Mouse (Mus musculus) heart, adult 11 months (tissue): ENCODE measurements around the gene 6430548M08Rik.

Experiments
- DNase-seq: peaks from one replicate; pipeline ENCODE4 v3.0.0; 2022

Gene 6430548M08Rik

DNA sequence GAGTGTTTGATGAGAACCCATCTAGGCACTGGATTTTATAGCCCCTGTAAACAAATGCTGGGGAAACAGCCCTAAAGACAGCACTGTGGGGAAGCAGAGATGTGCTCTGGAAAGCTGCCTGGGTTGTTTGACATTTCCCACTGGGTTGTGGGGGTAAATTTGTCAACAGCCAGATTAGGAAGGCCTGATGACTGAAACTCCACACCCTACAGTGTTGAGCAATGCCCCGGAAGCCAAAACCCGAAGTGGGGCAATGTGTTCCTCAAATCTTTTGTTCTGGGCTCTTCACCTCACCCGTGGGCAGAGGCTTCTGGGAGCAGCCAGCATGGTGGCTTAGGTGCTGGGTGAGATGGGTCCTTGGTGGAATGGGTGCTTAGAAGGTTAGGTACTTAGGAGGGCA is 4.8 kb upstream of the 6430548M08Rik start:
- peak; percentile 97 for DNase-seq

DNA sequence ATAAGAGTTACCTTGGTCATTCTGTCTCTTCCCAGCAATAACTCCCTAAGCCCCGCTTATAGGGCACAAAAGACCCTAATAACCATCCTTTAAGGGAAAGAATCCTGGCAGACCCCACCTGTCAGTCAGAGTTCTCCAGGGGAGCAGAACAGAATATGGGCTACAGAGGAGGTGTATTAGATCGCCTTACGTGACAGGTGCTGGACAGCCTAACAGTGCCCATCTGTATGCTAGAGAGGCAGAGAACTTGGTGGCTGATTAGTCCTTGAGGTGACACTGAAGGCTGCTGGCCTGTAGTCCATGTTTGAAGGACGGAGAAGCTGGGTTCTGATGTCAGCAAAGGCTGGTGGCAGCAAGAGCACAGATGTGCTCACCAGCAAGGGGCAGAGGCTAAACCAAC is 3.0 kb upstream of the 6430548M08Rik start:
- DNase-seq, result no peak

DNA sequence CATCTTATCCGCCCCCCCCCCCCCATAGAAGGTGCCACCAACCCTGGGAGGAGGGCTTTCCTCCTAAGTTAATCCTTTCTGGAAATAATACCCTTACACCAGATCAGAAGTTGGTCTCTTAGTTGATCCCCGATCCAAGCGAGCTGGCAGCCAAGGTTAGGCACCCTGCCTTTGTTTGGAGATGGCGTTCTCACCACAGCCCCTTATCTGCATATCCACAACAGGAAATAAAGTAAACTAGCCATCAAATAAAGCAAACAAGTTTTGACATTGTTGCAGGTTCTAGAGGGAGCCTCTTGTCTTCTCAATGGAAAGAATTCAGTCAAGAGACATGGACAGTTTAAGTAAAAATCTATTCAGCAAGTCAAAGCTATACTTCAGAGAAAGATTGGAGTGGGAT is 2.6 kb upstream of the 6430548M08Rik start:
- DNase-seq, result no peak

DNA sequence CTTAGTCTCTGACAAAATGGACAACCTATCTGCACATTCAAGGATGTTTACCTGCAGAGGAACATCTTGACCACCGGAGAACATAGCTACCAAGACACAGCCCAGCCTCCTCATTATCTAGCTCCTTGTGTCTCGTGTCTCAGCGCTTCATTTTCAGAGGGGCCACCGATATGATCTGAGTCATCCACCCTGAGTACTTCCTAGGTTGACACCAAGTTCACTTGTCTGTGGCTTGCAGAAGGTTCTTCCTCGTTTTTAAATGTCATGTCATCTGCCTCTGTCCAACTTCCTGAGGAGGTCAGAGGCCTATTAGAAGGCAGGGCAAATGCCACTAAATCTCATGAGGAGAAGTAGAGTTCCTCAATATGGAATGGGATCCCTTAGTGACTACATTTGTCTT is 1.4 kb upstream of the 6430548M08Rik start:
- peak; percentile 96 for DNase-seq

DNA sequence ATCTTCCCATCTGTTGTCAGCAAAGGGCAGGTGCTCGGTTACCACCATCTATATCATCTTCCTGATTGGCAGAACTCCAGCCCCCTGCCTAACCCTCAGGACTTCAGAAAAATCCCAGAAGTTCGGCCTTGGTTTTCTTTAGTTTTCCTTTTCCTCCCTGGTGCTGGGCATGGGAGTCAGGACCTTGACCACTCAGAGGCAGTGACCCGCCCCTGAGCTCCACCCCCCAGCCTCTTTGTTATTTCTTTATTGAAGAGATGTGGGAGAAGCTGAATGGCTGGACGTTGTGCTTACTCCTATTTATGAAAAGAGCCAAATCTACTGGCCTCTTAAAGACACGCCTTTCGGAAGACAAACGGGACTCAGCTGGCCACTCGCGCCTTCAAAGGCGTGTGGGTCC is 646 bp upstream of the 6430548M08Rik start:
- DNase-seq, result no peak

DNA sequence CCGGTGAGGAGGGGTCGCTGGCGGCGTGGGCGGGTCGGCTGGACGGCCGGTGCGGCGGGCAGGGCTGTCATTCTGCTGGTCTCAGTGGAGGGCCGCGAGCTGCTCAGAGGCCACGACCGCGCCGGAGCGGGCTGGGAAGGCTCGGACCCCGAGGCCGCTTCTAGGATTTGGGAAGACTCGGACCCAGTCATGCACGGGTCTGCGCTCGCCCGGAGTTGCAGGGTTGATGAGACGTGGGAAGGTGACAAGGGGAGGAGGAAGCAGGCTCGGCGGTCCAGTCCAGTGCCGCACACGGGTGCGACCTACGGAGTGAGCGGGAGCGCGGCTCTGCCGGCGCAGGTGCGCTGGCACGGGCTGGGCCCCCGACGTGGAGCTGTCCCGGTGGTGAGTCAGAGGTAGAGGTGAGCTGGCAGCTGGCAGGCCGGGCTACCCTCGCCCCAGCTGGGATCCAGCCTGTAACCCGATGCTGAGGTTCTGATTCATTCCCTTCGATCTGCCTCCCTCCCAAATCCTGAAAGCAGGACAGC is 426 bp downstream of the 6430548M08Rik start:
- DNase-seq, result peak; percentile 96

DNA sequence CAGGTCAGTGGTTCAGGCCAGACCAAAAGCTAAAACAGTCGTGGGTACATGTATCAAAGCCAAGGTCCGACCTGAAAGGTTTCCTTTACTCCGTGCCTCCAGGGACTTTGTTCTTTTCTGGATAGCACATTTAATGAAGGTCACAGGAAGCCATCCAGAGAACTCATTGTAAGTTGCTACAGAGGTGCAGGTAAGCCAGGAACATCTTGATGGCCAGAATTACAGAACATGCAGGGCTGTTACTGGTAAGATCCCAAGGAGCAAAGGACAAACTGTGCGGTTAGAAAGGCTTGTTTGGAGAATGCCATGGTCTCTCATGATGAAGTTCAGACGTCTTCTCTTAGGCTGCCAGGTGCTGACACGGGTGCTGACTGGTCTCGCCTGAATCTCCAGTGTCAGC is 2.6 kb downstream of the 6430548M08Rik start:
- no peak for DNase-seq

DNA sequence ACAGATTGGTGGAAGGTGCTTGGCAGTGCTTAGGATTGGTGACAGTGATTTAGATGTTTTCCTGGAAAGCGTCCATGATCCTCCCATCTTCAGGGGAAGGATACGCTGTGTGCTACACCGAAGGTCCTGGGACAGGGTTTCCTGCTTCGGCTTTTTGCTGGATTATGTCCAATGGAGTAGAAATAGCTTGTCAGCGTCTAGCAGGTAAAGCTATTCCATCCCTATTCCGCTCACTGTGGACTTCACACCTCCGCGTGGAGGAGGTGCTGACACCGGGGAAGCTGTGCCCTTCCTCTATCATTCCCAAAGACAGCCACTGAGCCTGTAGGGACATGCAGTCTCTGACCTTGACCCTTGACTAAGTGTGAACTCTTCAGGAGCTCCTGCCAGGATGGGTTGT is 4.2 kb downstream of the 6430548M08Rik start:
- peak; percentile 92 for DNase-seq

DNA sequence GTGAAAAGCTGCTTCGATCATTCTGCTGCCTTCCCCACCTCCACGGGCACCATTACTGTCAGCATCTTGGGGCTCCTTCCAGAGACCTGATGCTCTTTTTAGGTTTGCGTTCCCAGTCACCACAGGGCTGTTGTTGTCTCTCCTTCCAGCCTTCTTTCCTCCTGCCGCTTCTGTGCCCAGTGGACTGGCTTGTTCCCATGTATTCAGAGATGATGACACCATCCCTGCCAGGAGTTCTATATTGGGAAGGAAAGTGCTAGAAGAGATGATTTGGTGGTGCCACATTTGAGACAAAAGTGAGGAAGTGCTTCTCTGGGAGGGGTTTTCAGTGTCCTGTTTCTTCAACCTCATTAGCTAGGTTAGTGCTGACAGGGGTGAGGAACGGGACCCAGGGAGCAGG is 4.9 kb downstream of the 6430548M08Rik start:
- no peak for DNase-seq

DNA sequence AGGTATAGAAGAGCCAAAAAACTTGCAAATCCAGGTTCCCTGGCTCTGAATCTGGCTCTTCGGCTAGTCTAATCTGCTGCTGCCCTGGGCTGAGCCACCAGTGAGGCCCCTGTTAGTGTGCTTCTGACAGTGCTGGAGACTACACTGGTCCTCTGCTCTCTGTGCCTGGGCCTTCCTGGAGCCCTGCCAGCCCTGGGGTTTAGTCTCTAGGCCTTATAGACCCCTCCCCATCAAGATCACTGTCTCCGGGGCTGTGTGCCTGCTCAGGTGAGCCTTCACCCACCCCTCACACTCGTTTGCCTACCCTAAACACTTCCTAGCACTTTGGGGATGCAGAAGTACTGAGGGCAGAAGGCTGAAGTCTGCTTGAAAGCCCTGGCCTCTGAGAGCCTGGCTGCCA is 5.5 kb downstream of the 6430548M08Rik start:
- DNase-seq, result no peak

DNA sequence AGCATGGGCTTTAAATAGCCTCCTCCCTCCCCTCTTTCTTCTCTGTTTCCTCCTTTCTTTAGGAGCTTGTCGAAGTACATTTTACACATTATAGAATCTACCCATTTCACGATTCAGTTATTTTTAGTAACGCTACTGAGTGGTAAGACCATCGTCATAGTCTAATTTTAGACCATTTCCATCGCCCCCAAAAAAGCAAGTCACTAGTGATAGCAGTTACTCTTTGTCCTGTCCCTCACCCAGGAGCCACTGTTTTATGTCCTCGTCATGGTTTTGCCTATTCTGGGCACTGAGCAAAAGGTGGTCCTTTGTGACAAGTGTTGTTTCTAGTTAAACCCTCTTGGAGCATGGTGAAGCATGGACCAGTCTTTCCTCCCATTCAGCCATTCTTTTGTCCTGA is 6.0 kb downstream of the 6430548M08Rik start:
- DNase-seq, result no peak

DNA sequence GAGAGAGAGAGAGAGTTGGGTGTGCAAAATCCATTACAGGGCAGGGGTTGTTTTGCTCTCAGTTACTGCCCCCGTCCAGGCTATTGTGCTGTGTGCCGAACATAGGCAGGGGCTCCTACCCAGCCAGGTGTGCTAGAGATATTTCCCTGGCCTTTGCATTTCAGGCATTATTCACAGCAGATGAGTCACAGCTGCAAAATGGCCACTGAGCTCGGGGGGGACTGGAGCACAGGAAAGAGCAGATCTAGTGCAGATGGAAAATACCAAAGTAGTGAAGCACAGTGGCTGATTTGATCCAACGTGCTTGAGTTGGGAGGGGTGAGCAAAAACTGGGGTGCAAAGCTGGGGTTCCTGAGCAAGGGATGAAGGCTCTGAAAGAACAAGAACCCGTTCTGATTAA is 7.0 kb downstream of the 6430548M08Rik start:
- DNase-seq, result no peak

DNA sequence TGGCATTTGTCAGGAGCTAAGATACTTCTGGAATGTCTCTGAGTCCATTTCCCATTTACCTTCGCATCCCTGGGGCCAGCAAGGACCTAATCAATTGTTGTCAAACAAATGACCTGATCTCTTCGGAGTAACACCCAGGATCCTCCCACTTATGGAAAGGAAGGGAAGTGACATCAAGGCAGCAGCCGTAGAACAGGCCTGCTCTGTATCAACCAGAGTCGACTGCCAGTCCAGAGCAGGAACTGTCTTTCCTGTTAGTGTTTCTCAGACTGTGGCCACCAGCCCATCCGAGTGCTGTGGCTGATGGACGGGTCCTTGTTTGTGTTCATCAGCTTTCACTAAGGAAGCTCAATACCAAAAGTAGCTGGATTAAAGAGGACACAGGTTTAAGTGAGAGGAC is 10.3 kb downstream of the 6430548M08Rik start:
- peak; percentile 93 for DNase-seq

DNA sequence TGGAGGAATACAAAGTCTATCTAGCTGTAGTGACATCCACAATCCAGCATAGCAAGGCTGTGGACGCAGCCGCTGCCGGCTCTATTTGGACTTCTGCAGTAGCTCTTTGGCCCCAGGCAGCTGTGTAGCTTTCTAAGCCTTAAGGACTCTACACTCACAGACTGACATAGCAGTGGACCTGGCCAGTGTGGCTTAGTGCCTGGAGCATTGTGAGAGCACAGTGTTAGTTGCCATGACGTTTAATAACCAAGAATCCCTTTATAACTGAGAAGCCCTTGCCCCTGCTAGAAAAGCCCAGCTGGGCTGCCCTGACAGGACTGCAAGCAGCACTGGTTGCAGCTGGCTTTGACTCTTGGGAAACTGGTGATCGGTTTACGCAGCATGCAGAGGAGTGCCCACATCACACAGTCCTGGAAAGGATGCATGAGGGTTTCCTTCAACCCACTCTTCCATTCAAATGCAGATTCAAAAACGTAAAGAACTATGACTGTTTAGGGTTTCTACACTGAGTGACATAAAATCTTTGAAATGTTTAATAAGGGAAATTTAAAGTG is 11.0 kb downstream of the 6430548M08Rik start:
- DNase-seq, result no peak

DNA sequence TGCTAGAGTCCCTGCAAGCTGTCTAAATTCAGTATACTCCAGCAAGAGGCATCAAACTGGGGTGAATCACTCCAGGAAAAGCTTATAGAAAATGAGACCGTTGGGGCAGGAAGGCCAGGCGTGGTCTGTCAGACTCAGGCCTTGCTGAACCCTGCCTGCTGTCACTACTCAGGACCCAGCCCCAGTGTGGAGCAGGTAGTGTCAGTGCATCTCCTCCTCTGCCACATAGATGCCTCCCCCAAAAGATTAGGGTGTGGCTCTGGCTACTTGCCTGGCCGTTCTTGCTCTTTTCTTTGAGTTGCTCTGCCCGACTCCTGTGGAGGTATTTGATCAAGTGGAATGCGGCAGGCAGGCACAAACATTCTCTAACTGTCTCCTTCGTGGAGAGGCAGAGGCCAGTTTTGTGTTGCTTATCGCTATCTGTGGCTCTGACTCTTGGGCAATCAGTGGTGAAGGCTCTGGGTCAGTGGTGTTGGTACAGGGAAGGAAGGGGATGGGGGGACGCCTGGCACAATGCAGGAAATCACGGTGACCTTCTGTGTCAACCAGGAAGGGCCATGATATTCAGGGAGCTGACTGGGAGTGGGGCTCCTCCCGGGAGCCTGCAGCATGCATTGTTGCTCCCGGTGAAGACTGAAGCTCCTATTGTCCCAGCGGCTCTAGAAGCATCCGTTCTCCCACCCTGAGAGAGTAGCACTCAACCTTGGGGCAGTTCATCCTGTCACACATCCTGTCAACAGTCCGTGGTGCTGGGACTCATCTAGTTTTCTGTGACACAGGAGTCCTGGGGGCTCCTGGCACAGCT is 12.6 kb downstream of the 6430548M08Rik start:
- peak; percentile 96 for DNase-seq

DNA sequence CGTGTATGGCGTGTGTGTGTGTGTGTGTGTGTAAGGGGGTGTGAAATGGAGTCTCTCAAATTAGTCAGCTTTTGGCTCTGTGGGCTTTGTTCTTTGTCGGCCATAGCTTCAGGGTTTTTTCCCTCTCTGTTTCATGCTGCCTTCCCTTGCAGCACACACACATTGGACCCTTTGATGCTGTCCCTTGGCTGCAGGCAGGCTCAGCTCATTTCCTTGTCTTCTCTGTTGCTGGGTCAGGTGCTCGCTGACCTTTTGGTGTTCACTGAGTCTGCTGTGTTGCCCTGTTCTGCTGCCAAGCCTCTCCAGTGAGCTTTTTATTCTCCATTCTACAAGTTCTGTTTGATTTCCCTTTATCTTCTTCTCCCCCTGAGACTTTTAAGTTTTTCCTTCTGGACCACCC is 15.6 kb downstream of the 6430548M08Rik start:
- DNase-seq, result no peak

DNA sequence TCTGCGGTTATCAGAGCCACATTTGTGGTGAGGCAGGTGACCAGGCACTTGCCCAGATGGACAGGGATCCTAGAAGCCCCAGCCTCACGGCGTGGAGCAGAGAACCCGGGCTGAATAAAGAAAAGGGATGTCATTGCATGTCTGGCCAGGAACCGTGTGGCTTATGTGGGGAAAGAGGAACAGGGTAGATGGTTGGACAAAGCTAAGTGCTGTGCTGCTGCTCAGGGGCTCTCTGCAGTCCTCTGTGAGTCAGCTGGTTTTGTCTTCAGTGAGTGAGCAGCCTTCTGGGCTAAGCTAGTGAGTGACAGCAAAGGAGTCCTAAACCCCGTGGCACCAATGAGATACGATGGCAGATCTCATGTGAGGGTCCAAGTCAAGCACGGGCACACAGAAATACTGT is 17.2 kb downstream of the 6430548M08Rik start:
- DNase-seq, result no peak

DNA sequence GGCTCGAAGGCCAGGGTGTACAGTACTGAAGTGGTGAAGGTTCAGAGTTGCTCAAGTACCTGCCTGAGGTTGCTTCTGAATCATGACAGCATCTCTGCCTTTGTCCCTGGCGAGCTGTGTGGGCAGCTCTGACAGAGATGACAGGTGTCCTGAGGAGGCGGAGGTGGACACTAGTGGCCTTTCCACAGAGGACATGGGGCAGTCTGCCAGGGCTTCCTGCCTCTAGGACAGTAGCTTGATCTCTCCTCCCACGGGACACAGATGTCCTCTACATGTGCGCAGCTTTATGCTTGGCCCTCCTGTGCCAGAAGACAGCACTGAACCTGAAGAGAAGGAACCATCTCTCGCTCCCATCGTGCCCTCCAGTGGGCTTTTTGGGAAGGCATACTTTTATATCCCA is 19.2 kb downstream of the 6430548M08Rik start:
- no peak for DNase-seq

DNA sequence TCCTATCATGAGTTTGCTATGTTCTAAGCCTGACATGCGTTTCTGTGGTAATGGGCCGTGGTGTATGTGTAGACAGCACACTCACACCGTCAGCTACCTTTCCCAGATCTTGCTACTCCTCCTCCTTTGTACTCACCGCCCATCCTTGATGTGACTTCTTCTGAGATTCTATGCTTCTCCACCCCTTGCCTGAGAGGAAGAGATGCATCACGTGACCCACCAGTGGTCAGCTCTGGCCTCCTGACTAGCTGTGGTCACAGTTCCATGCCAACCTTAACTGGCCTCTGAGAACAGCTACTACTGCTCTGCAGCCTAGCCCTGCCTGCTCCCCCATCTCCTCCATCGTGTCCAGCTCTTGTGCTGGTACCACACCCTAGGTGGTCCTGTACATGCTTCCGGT is 21.7 kb downstream of the 6430548M08Rik start:
- no peak for DNase-seq

DNA sequence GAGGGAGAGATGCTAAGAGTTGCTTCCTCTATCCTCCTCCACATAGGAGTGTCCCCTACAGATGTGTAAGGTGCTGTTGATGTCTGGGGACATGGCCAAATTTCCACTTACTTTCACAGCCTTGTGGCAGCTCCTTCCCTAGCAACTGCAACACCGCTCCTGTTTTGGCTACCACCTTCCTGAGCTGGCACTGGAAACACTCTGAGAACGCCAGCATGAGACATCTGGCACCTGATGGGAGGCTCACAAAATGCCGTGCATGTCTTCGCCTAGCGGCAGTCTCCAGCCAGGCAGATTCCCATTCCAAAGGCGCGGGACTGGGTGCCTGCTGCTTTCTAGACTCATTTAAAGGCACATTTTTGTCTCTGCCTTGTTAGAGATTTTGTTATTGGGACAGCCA is 22.7 kb downstream of the 6430548M08Rik start:
- peak; percentile 96 for DNase-seq

DNA sequence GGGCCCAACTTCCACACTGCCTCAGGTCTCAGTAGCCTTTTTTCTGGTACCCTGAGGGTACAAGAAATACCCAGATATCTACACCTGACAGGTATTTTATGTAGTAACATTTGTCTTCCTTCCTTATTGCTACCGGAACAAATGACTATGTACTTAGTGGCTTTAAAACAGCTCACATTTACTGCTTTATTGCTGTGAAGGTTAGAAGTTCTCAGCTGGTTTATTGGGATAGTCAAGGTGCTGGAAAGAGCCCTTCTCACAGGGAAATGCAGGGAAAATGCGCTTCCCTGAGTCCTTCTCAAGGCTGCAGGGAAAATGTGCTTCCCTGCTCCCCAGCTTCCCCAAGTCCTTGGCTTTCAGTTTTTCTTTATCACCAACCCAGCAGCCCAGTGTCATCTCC is 25.0 kb downstream of the 6430548M08Rik start:
- no peak for DNase-seq

DNA sequence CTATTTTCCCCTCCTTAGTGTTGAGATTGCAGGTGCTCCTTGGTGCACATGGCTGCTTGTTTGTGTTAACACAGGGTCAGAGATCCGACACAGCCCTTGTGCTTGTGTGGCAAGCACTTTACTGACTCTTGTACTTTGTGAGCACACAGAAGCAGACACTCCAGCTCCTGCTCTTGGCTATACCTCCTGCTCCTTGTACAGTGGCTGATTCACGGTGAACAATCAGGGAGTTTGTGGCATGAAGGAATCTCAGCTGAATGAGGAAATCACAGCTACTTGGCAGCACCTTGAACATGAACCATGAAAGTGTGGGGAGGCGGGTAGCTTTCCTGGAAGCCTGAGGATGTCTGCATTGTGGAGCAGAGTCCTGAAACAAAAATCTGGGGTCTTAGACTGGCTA is 26.8 kb downstream of the 6430548M08Rik start:
- DNase-seq, result no peak

DNA sequence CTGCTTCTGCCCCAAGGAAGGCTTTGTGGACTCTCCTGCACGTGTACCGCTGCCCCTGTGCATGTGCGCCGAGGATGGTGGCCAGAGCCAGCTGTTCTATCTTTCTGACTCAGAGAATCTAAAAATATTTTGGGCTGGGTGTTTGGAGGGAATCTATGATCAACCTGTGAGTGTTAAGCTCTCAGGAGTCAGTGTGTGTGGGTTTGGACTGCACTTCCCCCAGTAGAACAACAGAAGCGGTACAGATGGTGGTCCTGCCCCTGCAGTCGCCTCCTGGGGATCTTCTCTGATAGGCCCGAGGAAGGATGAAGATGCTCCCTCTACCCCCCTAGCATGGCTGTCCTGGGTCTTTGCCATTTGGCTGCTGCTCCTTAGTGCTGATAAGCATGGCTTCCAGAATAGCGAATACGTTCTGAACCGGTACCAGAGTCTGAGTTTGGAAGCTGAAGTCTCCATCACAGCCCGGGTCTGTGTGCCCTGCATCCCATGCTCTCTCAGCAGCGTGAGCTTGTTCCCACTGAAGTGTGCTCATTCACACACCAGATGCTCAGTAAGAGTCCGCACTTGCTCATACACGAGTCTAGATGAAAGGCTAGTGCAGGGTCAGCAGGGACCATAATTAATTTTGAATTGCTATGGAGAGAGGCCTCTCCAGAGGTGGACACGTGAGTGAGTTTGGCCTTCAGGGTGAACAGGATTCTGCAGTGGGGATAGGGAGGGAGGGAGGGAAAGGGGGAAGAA is 30.1 kb downstream of the 6430548M08Rik start:
- DNase-seq, result peak; percentile 93
